Mouse (Mus musculus): ENCODE measurements around the gene Rasl12. TPM values are rescaled to one million over a fixed set of nuclear protein-coding genes. Genes with fewer than 3 reads are reported as not detected.

Gene Rasl12
- polyA plus RNA-seq, 1 experiment from 2014 or later: 6.0 TPM

DNA sequence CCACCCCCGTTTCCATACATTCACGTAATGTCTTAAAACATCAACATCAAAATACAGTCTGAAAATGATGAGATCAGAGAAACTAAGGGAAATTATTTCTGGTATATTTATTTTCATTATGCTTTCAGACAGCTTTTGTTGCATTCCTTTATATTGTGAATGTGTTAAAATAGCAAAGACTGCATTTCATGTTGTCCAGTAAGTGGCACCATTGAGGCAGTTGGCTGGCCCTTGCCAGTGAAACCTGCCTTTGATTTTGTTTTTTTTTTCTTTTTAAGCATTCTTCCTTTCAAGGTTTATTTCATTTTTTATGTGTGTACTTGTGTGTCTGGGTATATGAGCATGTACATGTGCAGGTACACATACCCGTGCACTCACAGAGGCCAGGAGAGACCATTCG, 46.4 kb downstream of the Rasl12 start:
- no peaks in the 10 kb centered on the region for H3K27me3 ChIP-seq (ENCODE audit: control insufficient read depth, insufficient read depth, low read length)
- H3K9me3 ChIP-seq (ENCODE audit: control insufficient read depth, low read length): no peaks in the 10 kb centered on the region
- no peak overlapping the region for H3K27ac ChIP-seq (ENCODE audit: low read depth, low read length)
- H3K4me2 ChIP-seq (replicated peaks; ENCODE audit: low read depth, low read length): no peak overlapping the region
- no peak overlapping the region for H3K9ac ChIP-seq (ENCODE audit: low read depth, low read length)
- ATAC-seq (ENCODE audit: low FRiP score) (no peak), DNase-seq (ENCODE audit: low spot score) (no peak)
- 0 out of 2 replicates have a peak, but pooled peaks cover 3% of the 10 kb centered on the region for H3K36me3 ChIP-seq (ENCODE audit: control insufficient read depth, insufficient read depth, low read length)
- no peaks in the 10 kb centered on the region for H3K4me1 ChIP-seq (replicated peaks; ENCODE audit: control insufficient read depth, insufficient read depth, low read length)
- 94% methylated on average over 4 of the region's 4 CpGs for WGBS
- H3K4me3 ChIP-seq (ENCODE audit: low read depth, low read length): no peak overlapping the region

DNA sequence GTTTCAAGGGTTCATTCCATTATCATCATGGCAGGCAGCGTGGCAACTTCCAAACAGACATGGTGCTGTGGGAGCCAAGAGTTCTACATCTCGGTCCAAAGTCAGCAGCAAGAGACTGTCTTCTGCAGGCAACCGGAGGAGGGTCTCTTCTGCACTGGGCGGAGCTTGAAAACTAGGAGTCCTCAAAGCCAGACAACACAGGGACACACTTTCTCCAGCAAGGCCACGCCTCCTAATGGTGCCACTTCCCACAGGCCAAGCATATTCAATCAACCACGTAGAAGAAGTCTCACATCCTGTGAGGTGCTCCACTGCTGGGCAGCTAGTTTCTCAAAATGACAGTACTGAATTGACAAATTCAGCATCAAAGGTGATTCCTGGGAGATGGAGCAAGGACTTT, 49.6 kb downstream of the Rasl12 start:
- 0 out of 2 replicates have a peak, but pooled peaks cover 3% of the 10 kb centered on the region for H3K36me3 ChIP-seq (ENCODE audit: control insufficient read depth, insufficient read depth, low read length)

DNA sequence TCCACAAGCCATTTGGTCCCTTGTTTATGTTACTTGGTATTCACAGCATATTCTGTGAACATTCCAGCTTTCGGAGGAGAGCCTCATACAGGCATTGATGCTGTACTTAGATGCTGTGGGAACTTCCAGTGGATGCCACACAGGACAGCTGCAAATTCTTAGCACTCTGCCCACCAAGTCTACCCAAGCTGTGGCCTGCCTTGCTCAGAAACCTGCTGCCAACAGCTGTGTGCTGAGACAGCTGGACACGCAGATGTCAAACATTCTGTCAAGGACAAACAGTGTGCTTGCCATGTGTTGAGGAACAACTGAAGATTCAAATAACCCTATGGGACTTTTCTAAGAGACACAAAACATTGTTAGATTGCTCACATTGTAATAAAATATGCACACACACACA, 60.7 kb downstream of the Rasl12 start:
- no peak overlapping the region for H3K27ac ChIP-seq (ENCODE audit: low read depth, low read length)
- no peak for DNase-seq (ENCODE audit: low spot score)
- no peak overlapping the region for H3K4me2 ChIP-seq (replicated peaks; ENCODE audit: low read depth, low read length)
- H3K27me3 ChIP-seq (ENCODE audit: control insufficient read depth, insufficient read depth, low read length): no peaks in the 10 kb centered on the region
- no peaks in the 10 kb centered on the region for H3K36me3 ChIP-seq (ENCODE audit: control insufficient read depth, insufficient read depth, low read length)
- no peaks in the 10 kb centered on the region for H3K9me3 ChIP-seq (ENCODE audit: control insufficient read depth, low read length)
- ATAC-seq (ENCODE audit: low FRiP score): no peak
- 91% methylated on average over 2 of the region's 2 CpGs for WGBS
- H3K9ac ChIP-seq (ENCODE audit: low read depth, low read length): no peak overlapping the region
- H3K4me1 ChIP-seq (replicated peaks; ENCODE audit: control insufficient read depth, insufficient read depth, low read length): peaks cover 7% of the 10 kb centered on the region
- H3K4me3 ChIP-seq (ENCODE audit: low read depth, low read length): no peak overlapping the region

More for the DNA sequence above, 49.6 kb downstream of the Rasl12 start:
- Histone ChIP-seq H3K9ac (ENCODE audit: low read depth, low read length) (no peak overlapping the region), H3K4me2 (replicated peaks; ENCODE audit: low read depth, low read length) (no peak overlapping the region), H3K4me3 (ENCODE audit: low read depth, low read length) (no peak overlapping the region), H3K4me1 (replicated peaks; ENCODE audit: control insufficient read depth, insufficient read depth, low read length) (no peaks in the 10 kb centered on the region), H3K27me3 (ENCODE audit: control insufficient read depth, insufficient read depth, low read length) (no peaks in the 10 kb centered on the region), H3K27ac (ENCODE audit: low read depth, low read length) (no peak overlapping the region), H3K9me3 (ENCODE audit: control insufficient read depth, low read length) (no peaks in the 10 kb centered on the region)
- 88% methylated on average over 6 of the region's 6 CpGs for WGBS
- DNase-seq (ENCODE audit: low spot score): no peak
- no peak for ATAC-seq (ENCODE audit: low FRiP score)

DNA sequence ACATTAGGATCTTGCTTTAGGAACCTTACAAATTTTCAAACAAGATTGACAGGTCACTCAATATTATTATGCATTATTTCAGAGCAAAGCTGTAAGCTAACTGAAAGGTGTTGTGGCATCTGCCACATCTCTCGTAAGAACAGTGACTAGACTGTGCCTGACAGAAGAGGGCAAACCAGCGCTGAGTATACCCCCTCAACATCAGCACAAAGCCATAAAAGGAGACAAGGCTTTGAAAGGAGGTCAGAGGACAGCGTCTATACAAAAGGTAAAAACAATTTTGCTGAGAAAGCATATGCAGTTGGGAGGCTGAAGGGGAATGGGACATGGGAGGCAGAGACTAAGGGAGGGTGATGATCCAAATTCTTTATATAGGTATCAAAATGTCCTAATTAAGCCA, 61.9 kb downstream of the Rasl12 start:
- Histone ChIP-seq H3K27me3 (ENCODE audit: control insufficient read depth, insufficient read depth, low read length) (no peaks in the 10 kb centered on the region), H3K4me1 (replicated peaks; ENCODE audit: control insufficient read depth, insufficient read depth, low read length) (peaks cover 7% of the 10 kb centered on the region), H3K27ac (ENCODE audit: low read depth, low read length) (peak overlapping the region; percentile 81), H3K36me3 (ENCODE audit: control insufficient read depth, insufficient read depth, low read length) (no peaks in the 10 kb centered on the region), H3K9ac (ENCODE audit: low read depth, low read length) (no peak overlapping the region), H3K4me2 (replicated peaks; ENCODE audit: low read depth, low read length) (peak overlapping the region; percentile 57), H3K9me3 (ENCODE audit: control insufficient read depth, low read length) (no peaks in the 10 kb centered on the region), H3K4me3 (ENCODE audit: low read depth, low read length) (no peak overlapping the region)
- ATAC-seq (ENCODE audit: low FRiP score) (peak; percentile 38), DNase-seq (ENCODE audit: low spot score) (no peak)
- 37% methylated on average over 3 of the region's 3 CpGs for WGBS

DNA sequence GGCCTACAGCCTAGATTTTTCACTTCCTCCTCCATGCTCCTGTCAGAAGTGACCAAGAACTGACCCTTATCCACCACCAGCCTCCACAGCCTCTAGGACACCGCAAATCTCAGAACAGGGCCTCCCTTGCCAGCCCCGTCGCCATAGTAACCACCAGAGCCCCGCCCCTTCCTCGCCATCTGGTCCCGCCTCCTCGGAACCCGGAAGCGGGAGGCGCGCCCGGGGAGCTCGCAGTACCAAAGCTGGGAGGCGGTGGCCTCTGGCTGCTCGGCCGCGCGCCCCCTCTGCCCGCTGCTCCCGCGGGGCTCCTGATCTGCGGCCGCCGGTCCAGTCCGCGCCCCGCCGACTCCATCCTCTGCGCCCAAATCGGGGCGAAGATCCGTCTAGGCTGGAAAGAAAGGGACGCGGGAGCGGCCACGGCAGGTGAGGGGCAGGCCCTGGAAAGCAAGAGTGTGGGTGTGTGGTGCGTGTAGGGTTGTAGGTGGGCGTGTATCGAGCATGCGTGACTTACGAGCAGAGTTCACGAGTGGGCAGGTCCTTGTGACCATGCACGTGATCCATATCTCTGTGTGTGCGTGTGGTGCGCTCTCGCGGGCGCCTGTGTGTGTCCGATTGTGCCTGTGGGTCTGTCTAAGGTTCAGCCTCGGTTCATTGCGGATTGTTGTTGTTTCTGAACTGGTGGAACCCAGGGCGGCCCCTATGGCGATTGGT, 62.6 kb downstream of the Rasl12 start, which contains the start of gene Spg21:
Spg21 (plus strand) TSS at position 216 of the 711 bp plus-strand sequence.
- H3K27me3 ChIP-seq (ENCODE audit: control insufficient read depth, insufficient read depth, low read length): no peaks in the 10 kb centered on the region
- peak within 1 kb of the TSS; percentile 81 for H3K27ac ChIP-seq (ENCODE audit: low read depth, low read length)
- peak within 1 kb of the TSS; percentile 57 for H3K4me2 ChIP-seq (replicated peaks; ENCODE audit: low read depth, low read length)
- no peaks in the 10 kb centered on the region for H3K9me3 ChIP-seq (ENCODE audit: control insufficient read depth, low read length)
- H3K9ac ChIP-seq (ENCODE audit: low read depth, low read length): peak within 1 kb of the TSS; percentile 83
- DNase-seq (ENCODE audit: low spot score): peak; percentile 98
- no peaks in the 10 kb centered on the region for H3K36me3 ChIP-seq (ENCODE audit: control insufficient read depth, insufficient read depth, low read length)
- peaks cover 7% of the 10 kb centered on the region for H3K4me1 ChIP-seq (replicated peaks; ENCODE audit: control insufficient read depth, insufficient read depth, low read length)
- under 1% methylated on average over 53 of the region's 53 CpGs for WGBS
- ATAC-seq (ENCODE audit: low FRiP score): peak; percentile 98
- peak within 1 kb of the TSS; percentile 81 for H3K4me3 ChIP-seq (ENCODE audit: low read depth, low read length)

DNA sequence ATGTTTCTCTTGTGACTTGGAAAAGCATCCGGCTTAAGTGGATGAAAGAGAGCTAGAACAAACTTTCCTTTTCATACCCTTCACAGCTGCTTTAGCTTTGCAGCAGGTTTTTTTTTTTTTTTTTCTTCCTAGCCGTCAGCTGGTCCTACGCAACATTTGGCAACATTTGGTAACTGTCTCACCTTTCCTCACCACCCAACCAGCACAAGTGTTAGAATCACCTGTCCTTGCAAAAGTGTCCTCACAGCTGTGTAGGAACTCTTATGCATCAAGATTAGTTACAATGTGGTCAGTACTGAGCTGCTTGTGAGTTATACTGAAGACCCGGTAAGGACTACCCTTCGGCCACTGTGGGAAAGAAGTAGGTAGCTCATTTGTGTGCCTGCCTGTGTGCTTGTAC, 64.2 kb downstream of the Rasl12 start:
- H3K36me3 ChIP-seq (ENCODE audit: control insufficient read depth, insufficient read depth, low read length): no peaks in the 10 kb centered on the region
- H3K4me2 ChIP-seq (replicated peaks; ENCODE audit: low read depth, low read length): no peak overlapping the region
- peaks cover 7% of the 10 kb centered on the region for H3K4me1 ChIP-seq (replicated peaks; ENCODE audit: control insufficient read depth, insufficient read depth, low read length)
- H3K9me3 ChIP-seq (ENCODE audit: control insufficient read depth, low read length): no peaks in the 10 kb centered on the region
- H3K27me3 ChIP-seq (ENCODE audit: control insufficient read depth, insufficient read depth, low read length): no peaks in the 10 kb centered on the region
- no peak overlapping the region for H3K27ac ChIP-seq (ENCODE audit: low read depth, low read length)
- ATAC-seq (ENCODE audit: low FRiP score) (no peak), DNase-seq (ENCODE audit: low spot score) (no peak)
- H3K9ac ChIP-seq (ENCODE audit: low read depth, low read length): no peak overlapping the region
- 84% methylated on average over 5 of the region's 5 CpGs for WGBS
- no peak overlapping the region for H3K4me3 ChIP-seq (ENCODE audit: low read depth, low read length)

DNA sequence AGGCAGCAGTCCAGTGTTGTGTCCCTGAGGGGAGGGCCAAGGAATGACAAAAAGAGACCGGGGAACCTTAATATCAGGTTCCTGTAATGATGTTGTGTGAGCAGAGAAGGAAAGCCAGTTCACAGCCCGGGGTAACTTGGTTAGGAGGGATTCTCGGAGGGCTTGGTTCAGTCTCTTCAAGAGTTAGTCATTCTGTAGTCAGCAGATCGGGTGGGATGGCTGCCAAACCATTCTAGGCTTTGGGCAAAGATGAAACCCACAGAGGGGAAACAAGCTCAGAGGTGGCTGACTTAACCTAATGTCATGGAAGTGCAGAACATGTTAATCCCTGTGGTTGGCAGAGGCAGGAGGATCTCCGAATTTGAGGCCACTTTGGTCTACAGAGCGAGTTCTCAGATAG, 65.9 kb downstream of the Rasl12 start:
- ATAC-seq (ENCODE audit: low FRiP score) (no peak), DNase-seq (ENCODE audit: low spot score) (no peak)
- WGBS: 96% methylated on average over 6 of the region's 6 CpGs
- H3K36me3 ChIP-seq (ENCODE audit: control insufficient read depth, insufficient read depth, low read length): no peaks in the 10 kb centered on the region
- H3K4me3 ChIP-seq (ENCODE audit: low read depth, low read length): no peak overlapping the region
- H3K9me3 ChIP-seq (ENCODE audit: control insufficient read depth, low read length): no peaks in the 10 kb centered on the region
- no peaks in the 10 kb centered on the region for H3K27me3 ChIP-seq (ENCODE audit: control insufficient read depth, insufficient read depth, low read length)
- no peak overlapping the region for H3K9ac ChIP-seq (ENCODE audit: low read depth, low read length)
- H3K27ac ChIP-seq (ENCODE audit: low read depth, low read length): no peak overlapping the region
- peaks cover 7% of the 10 kb centered on the region for H3K4me1 ChIP-seq (replicated peaks; ENCODE audit: control insufficient read depth, insufficient read depth, low read length)
- H3K4me2 ChIP-seq (replicated peaks; ENCODE audit: low read depth, low read length): no peak overlapping the region

Other genes starting within 250 kb of the Rasl12 start
- gene Parp16, start 203.2 kb upstream of the Rasl12 start, polyA plus RNA-seq (2014; fragmentation: Nextera tagmentation; extraction: Ambion mirVana): 4.0 and 6.5 TPM in 2 replicates
- 0.25 and 0.31 TPM in 2 replicates for gene Cilp, start 133.3 kb upstream of the Rasl12 start, polyA plus RNA-seq (2014; fragmentation: Nextera tagmentation; extraction: Ambion mirVana)
- gene Clpx, start 104.2 kb upstream of the Rasl12 start, polyA plus RNA-seq (2014; fragmentation: Nextera tagmentation; extraction: Ambion mirVana): 47.5 and 51.9 TPM in 2 replicates
- gene Pdcd7, start 52.4 kb upstream of the Rasl12 start, polyA plus RNA-seq (2014; fragmentation: Nextera tagmentation; extraction: Ambion mirVana): 13.0 and 13.5 TPM in 2 replicates
- gene Ubap1l, start 37.5 kb upstream of the Rasl12 start, polyA plus RNA-seq (2014; fragmentation: Nextera tagmentation; extraction: Ambion mirVana): 0.17 and 1.6 TPM in 2 replicates
- gene Kbtbd13, start 6.9 kb upstream of the Rasl12 start, polyA plus RNA-seq (2014; fragmentation: Nextera tagmentation; extraction: Ambion mirVana): 0.54 TPM in 1 of 2 replicates, not detected in the other
- gene Slc51b, start 24.4 kb downstream of the Rasl12 start, polyA plus RNA-seq (2014; fragmentation: Nextera tagmentation; extraction: Ambion mirVana): not detected in 2 replicates
- gene Mtfmt, start 37.3 kb downstream of the Rasl12 start, polyA plus RNA-seq (2014; fragmentation: Nextera tagmentation; extraction: Ambion mirVana): 19.7 and 20.8 TPM in 2 replicates
- gene Spg21, start 62.4 kb downstream of the Rasl12 start, polyA plus RNA-seq (2014; fragmentation: Nextera tagmentation; extraction: Ambion mirVana): 131 and 137 TPM in 2 replicates
- 0.20 and 0.71 TPM in 2 replicates for gene Ankdd1a, start 121.7 kb downstream of the Rasl12 start, polyA plus RNA-seq (2014; fragmentation: Nextera tagmentation; extraction: Ambion mirVana)
- gene Plekho2, start 181.5 kb downstream of the Rasl12 start, polyA plus RNA-seq (2014; fragmentation: Nextera tagmentation; extraction: Ambion mirVana): 10.2 and 10.7 TPM in 2 replicates
- 9.9 and 12.5 TPM in 2 replicates for gene Pif1, start 188.7 kb downstream of the Rasl12 start, polyA plus RNA-seq (2014; fragmentation: Nextera tagmentation; extraction: Ambion mirVana)
- gene Rbpms2, start 231.1 kb downstream of the Rasl12 start, polyA plus RNA-seq (2014; fragmentation: Nextera tagmentation; extraction: Ambion mirVana): 19.5 and 23.7 TPM in 2 replicates